Mouse (Mus musculus): ENCODE data around the gene Slc38a9. TPM values are rescaled to one million over a fixed set of nuclear protein-coding genes. Genes with fewer than 3 reads are reported as not detected.
"Not testable (repeated sequence)": the region's sequence is repeated elsewhere in the genome, so short reads cannot be mapped to it uniquely, and the experiment has no call there.

Gene Slc38a9
- total RNA-seq, 1 experiment from 2014 or later = 50.0 TPM

DNA sequence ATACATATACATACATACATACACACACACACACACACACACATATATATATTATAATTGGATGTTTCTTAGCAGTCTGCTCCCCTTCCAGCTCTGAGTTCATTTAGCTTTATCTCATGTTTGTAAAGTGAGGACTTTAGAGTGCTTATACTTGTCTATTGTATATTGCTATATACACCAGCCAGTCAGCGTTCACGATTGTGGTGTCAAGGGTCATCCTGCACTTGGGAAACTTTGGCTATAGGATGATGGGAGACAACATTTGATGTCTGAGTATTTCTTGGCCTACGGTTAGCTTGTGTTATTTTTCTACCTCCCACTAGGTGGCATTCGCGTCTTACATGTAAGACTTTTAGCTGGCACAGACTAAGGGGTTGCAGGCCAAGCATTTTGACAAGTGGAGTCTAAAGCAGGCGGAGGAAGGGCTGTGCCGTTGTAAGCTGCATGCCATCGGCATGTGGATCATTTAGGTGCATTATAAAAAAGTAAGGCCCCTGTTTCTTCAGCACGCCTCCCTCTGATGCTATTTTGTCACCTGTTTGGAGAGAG, 13.4 kb downstream of the Slc38a9 start:
- ATAC-seq (ENCODE audit: extremely low read depth, insufficient number of reproducible peaks, low FRiP score, poor library complexity, severe bottlenecking) = peak; percentile 70; the same call in 1 of the 2 replicates

DNA sequence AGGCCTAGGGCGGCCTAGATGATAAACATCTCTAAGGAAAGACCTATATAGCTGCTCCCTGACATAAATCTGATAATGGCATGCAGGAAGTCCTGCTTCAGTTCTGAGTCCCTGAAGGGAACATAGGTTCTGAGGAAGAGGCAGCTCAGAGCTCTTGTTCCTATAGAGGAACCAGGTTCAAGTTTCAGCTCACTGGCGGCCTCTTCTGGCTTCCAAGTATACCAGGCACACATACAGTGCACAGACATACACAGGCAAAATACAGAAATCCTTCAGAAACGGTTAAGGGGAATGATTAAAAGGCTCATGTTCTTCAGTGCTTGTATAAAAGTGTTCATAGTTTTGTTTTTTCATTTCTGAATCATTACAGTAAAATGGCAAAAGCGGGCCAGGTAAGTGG, 17.6 kb downstream of the Slc38a9 start:
- no peak for ATAC-seq (ENCODE audit: extremely low read depth, insufficient number of reproducible peaks, low FRiP score, poor library complexity, severe bottlenecking)

GRCm38 (mm10) chr13:112683312-112683711, 22.8 kb downstream of the Slc38a9 start:
- no peak for ATAC-seq (ENCODE audit: extremely low read depth, insufficient number of reproducible peaks, low FRiP score, poor library complexity, severe bottlenecking)

DNA sequence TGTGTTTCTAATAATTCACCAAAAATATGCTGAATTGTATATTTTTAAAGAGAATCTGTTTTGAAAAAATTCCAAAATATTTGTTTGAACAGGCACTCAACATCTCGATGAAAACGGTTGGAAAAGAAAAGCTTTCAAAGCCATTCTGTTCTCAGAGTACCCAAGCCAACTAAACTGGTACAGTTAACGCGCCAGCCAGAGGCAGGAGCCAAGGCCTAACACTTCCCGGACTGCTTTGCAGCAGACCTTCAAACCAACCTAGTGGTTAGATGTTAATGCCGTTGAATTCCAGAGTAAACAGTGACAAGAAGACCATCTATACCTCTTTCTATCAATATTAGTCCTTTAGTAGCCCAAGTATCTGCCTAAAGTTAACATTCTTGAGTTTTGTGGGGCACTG, 23.4 kb downstream of the Slc38a9 start:
- ATAC-seq (ENCODE audit: extremely low read depth, insufficient number of reproducible peaks, low FRiP score, poor library complexity, severe bottlenecking) = no peak

DNA sequence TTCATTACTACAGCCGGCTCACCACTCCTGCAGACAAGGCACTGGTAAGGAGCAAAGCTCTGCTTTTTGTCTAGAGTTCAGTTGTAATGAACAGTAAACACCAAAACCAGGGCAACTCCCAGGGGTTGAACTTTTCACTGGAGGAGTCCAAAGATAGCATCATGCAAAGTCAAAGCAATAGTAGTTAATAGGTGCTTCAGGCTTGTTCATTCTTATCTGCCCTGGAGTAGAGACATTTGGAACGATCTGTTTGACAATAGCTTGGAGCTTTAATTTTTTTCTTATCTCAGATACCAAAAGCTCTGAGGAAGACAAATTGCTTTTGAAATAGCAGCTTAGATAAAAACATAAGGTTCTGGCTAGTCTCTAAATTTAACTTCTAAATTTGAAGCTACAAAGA, 25.6 kb downstream of the Slc38a9 start:
- ATAC-seq (ENCODE audit: extremely low read depth, insufficient number of reproducible peaks, low FRiP score, poor library complexity, severe bottlenecking) = no peak

- ATAC-seq (ENCODE audit: extremely low read depth, insufficient number of reproducible peaks, low FRiP score, poor library complexity, severe bottlenecking) = no peak
These were observed 32.5 kb downstream of the Slc38a9 start for GRCm38 (mm10) chr13:112692870-112693553.

DNA sequence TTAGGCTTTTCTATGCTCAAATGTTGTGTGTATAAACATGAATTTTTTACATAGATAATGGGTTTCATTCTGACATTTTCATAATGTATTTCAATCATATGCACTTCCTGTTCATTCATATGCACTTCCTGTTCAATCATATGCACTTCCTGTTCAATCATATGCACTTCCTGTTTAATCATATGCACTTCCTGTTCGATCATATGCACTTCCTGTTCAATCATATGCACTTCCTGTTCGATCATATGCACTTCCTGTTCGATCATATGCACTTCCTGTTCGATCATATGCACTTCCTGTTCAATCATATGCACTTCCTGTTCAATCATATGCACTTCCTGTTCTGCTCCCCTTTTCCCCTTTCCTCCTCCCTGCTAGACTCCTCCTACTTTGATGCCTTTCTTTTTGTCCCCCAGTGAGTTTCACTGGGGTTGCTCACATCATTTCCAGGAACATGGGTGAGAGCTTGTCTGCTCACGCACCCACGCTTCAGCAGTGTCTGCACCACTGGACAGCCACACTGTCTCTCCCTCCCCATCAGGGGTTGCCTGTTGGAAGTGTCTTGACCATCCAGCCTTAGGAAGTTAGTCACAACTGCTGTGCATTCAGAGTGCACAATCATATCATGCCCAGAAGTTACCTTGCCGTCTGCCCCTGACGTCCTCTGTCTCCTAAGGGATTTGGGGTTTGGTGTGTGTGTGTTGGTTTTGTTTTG, 35.1 kb downstream of the Slc38a9 start:
- 0 out of 2 replicates have a peak, but pooled peaks have one; percentile 3 for ATAC-seq (ENCODE audit: extremely low read depth, insufficient number of reproducible peaks, low FRiP score, poor library complexity, severe bottlenecking)

GRCm38 (mm10) chr13:112701256-112701655, 40.7 kb downstream of the Slc38a9 start:
- ATAC-seq (ENCODE audit: extremely low read depth, insufficient number of reproducible peaks, low FRiP score, poor library complexity, severe bottlenecking) = no peak

- no peak for ATAC-seq (ENCODE audit: extremely low read depth, insufficient number of reproducible peaks, low FRiP score, poor library complexity, severe bottlenecking)
These were observed 45.8 kb downstream of the Slc38a9 start for GRCm38 (mm10) chr13:112706351-112706750.

DNA sequence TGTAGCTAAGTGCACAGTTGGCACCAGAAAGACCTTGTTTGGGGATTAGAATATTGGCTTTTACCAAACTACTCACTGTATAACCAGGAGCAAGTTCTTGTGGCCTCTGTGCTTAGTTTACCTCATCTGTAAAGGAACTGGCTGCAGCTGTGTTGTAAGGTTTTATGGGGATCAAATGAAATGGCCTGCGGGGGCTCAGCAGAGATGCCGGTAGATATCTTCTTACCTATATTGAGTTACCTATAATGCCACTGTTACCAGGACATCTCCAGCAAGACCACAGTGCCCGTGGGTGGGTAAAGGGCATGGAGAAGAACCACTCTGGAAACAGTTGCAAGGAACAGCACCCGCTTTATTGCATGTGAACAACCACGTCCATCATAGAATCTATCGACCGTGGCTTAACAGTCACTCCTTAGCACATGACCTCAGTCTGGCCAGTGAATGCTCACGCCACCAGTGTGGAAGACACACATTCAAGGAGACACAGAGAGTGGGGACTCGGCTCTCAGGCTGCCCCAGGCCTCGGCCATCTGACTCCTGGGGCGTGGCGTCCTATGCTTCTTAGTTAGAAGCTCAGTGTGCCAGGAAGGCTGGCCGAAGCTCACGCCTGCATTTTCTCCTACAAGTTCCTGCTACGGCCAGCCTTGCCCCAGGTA, 59.7 kb downstream of the Slc38a9 start:
- no peak for ATAC-seq (ENCODE audit: extremely low read depth, insufficient number of reproducible peaks, low FRiP score, poor library complexity, severe bottlenecking)

- no peak for ATAC-seq (ENCODE audit: extremely low read depth, insufficient number of reproducible peaks, low FRiP score, poor library complexity, severe bottlenecking)
These were observed 61.6 kb downstream of the Slc38a9 start for GRCm38 (mm10) chr13:112721946-112722729.

DNA sequence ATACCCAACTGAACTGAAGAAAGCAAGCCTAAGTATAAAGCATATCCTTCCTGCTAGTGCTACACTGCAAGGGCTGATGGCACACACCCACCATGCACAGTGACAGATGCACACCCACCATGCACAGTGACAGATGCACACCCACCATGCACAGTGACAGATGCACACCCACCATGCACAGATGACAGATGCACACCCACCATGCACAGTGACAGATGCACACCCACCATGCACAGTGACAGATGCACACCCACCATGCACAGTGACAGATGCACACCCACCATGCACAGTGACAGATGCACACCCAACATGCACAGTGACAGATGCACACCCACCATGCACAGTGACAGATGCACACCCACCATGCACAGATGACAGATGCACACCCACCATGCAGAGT, 63.7 kb downstream of the Slc38a9 start:
- not testable (repeated sequence) for ATAC-seq (ENCODE audit: extremely low read depth, insufficient number of reproducible peaks, low FRiP score, poor library complexity, severe bottlenecking)

DNA sequence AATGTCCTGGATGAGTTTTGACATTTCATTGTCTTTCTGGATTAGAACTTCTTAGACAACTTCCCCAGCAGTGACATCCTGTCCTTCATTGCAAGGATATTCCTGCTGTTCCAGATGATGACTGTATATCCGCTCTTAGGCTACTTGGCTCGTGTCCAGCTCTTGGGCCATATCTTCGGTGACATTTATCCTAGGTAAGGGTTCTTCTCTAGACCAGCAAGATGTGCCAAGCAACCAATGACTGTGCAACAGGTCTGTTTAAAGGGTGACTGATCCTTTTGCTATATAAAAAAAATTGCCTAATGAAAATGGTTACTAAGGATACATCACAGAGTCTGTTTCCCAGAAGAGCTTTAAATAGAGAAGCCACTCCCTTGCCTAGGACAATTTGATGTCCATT, 65.5 kb downstream of the Slc38a9 start:
- ATAC-seq (ENCODE audit: extremely low read depth, insufficient number of reproducible peaks, low FRiP score, poor library complexity, severe bottlenecking) = no peak

- no peak for ATAC-seq (ENCODE audit: extremely low read depth, insufficient number of reproducible peaks, low FRiP score, poor library complexity, severe bottlenecking)
These were observed 72.8 kb downstream of the Slc38a9 start for GRCm38 (mm10) chr13:112733311-112733710.

DNA sequence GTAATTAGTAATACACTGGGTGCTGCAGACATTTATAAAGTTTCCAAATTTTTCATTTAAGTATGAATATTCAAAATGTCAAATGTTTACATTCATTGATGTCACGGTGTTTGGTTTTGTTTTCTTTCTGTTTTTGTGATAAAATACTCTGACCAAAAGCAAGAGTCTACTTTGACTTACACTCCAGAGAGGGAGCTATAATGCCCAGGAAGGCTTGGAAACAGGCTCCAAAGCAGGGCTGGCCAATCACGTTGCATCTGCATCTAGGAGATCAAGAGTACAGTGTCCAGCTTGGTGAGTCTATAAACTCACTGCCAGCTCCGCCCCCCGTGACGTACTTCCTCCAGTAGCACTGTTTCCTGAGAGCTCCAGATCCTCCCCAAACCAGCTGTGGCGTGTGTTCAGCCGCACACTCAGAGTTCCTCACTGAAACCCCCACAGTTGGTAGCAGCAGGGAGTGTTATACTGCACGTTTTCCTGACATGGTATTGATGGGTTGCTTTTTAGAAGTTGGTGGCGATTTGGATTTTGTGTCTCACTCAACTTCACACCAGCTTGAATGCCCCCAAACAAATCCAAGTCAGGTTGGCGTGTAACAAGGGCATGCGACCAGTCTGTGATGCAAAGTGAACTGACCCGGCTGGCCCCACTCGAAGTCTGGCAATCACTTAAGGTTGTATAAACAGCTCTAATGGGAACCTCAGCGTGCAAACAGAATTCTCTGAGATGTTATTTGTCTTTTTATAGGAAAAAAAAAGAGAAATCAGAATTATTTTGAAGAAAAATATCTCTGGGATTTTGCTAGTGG, 74.6 kb downstream of the Slc38a9 start:
- ATAC-seq (ENCODE audit: extremely low read depth, insufficient number of reproducible peaks, low FRiP score, poor library complexity, severe bottlenecking) = no peak

GRCm38 (mm10) chr13:112736407-112736806, 75.9 kb downstream of the Slc38a9 start:
- no peak for ATAC-seq (ENCODE audit: extremely low read depth, insufficient number of reproducible peaks, low FRiP score, poor library complexity, severe bottlenecking)

DNA sequence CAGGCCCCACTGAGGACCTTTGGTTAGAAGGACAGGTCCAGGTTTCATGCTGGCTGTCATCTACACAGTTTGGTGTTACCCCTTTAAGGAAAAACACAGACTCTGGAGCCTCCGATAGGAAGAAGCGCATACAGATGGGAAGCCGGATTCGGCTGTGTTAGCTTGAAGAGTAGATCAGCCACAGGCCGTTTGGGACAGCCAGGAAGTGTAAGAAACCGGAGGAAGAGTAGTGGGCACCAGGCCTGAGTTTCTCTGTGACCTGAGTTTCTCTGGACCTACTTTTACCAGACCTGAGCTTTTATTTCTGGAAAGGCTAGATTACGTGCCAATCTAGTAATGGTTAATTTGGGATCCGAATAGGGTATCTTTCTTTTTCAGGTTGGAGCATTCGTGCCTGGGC, 76.6 kb downstream of the Slc38a9 start:
- ATAC-seq (ENCODE audit: extremely low read depth, insufficient number of reproducible peaks, low FRiP score, poor library complexity, severe bottlenecking) = no peak

DNA sequence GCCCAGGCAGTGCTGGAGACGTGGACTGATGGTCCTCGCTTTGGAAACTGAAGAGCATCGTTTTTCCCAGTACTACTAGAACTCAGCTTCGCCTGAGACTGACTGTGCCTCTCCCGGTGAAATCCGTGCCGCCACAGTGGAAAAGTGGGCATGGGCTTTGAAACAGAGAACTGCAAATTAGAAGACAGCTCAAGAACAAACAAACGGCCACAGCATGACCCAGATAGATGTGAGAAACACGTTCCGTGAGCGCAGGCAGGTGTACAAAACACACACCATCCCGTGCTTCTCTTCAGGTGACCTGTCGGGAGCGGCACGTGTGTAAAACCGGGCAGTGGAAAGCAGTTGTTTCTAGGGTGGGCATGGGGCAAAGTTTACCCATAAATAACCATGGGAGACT, 77.5 kb downstream of the Slc38a9 start:
- ATAC-seq (ENCODE audit: extremely low read depth, insufficient number of reproducible peaks, low FRiP score, poor library complexity, severe bottlenecking) = no peak
